Mouse (Mus musculus): ENCODE data around the gene Zfp316. TPM values are rescaled to one million over a fixed set of nuclear protein-coding genes. Genes with fewer than 3 reads are reported as not detected.

The Zfp316 gene
- polyA plus RNA-seq (2015; fragmentation: Nextera tagmentation; extraction: Ambion mirVana), result 5.8 and 6.1 TPM in 2 replicates

GRCm38 (mm10) chr5:143269363-143270150, at the start of gene Zfp316:
Gene Zfp316 (minus strand): TSS chr5:143270022.
- Histone ChIP-seq H3K9me3 (replicated peaks) (no peaks in the 10 kb centered on the region), H3K4me1 (peaks cover 26% of the 10 kb centered on the region), H3K4me3 (peak within 1 kb of the TSS; percentile 85), H3K4me2 (peak within 1 kb of the TSS; percentile 94), H3K36me3 (ENCODE audit: poor library complexity, severe bottlenecking) (peaks cover 3% of the 10 kb centered on the region), H3K27ac (peak within 1 kb of the TSS; percentile 74), H3K9ac (peak within 1 kb of the TSS; percentile 96), H3K27me3 (no peaks in the 10 kb centered on the region)
- peak; percentile 89 for ATAC-seq
- WGBS, result under 1% methylated on average over 47 of the region's 79 CpGs

- Histone ChIP-seq H3K27me3 (no peaks in the 10 kb centered on the region), H3K9ac (no peak overlapping the region), H3K36me3 (ENCODE audit: poor library complexity, severe bottlenecking) (peaks cover 74% of the 10 kb centered on the region), H3K27ac (no peak overlapping the region), H3K4me3 (no peak overlapping the region), H3K4me1 (peaks cover 18% of the 10 kb centered on the region), H3K4me2 (no peak overlapping the region), H3K9me3 (replicated peaks) (no peaks in the 10 kb centered on the region)
- 88% methylated on average over 8 of the region's 8 CpGs for WGBS
- no peak for ATAC-seq
Measured at GRCm38 (mm10) chr5:143317288-143317610, 47.4 kb upstream of the Zfp316 start.

DNA sequence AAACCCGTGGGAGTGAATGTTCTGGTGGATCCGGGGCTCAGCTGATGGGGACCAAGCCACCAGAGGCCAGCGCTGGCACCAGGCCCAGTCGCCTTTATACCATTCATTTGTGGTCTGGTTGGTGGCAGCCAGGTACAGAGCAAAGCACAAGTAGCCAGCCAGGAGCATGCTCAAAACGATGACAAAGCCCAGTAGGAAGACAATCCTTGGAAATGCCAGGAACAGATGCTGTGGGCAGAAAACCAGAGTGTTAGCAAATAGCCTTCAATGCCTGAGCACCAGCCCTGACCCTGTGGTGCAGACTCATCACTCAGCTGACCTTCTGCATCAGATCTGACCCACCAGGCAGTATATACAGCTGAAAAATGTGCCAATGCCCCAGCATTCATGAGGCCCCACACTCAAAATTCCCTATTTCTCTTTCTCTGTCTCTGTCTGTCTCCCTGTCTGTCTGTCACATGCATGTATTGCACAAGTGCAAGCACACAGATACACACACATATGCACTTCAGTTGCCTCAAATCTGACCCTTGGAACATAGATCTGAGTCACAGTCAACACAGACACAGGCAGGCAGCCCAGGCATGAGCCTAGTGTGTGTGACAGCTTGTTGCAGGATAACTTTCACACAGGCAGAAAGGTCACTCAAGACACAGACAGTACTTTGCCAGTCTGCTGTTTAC, 46.9 kb upstream of the Zfp316 start:
- no peak overlapping the region for H3K27ac ChIP-seq
- WGBS, result 87% methylated on average over 5 of the region's 5 CpGs
- peaks cover 74% of the 10 kb centered on the region for H3K36me3 ChIP-seq (ENCODE audit: poor library complexity, severe bottlenecking)
- no peak overlapping the region for H3K4me3 ChIP-seq
- peaks cover 21% of the 10 kb centered on the region for H3K4me1 ChIP-seq
- H3K27me3 ChIP-seq, result no peaks in the 10 kb centered on the region
- H3K4me2 ChIP-seq, result no peak overlapping the region
- no peak for ATAC-seq
- no peak overlapping the region for H3K9ac ChIP-seq
- no peaks in the 10 kb centered on the region for H3K9me3 ChIP-seq (replicated peaks)

DNA sequence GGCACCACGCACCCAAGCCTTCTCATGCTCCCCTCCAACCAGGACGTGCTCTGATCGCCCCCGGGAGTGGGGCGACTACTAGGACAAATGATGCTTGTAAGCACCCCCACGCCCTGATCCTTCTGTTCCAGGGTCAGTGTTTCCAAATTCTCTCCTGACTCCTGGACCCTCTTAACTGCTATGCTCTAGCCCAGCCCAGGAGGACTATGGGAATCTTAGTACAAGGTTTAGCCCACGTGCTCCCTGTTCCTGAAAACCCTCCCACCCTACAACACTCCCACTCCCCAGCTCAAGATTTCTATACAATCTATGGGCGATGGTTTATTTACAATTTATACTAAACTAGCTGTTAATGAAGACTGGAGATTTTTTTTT, 45.7 kb upstream of the Zfp316 start:
- H3K4me3 ChIP-seq, result peak overlapping the region; percentile 75
- no peak overlapping the region for H3K9ac ChIP-seq
- peak overlapping the region; percentile 91 for H3K4me2 ChIP-seq
- H3K27me3 ChIP-seq, result no peaks in the 10 kb centered on the region
- WGBS, result 12% methylated on average over 8 of the region's 8 CpGs
- peaks cover 75% of the 10 kb centered on the region for H3K36me3 ChIP-seq (ENCODE audit: poor library complexity, severe bottlenecking)
- H3K27ac ChIP-seq, result no peak overlapping the region; the same call in 1 of the 2 replicates
- H3K9me3 ChIP-seq (replicated peaks), result no peaks in the 10 kb centered on the region
- H3K4me1 ChIP-seq, result peaks cover 26% of the 10 kb centered on the region
- ATAC-seq, result no peak

- Histone ChIP-seq H3K27ac (peak within 1 kb of the TSS; percentile 96), H3K4me3 (peak within 1 kb of the TSS; percentile 75), H3K9ac (peak within 1 kb of the TSS; percentile 95), H3K9me3 (replicated peaks) (no peaks in the 10 kb centered on the region), H3K27me3 (no peaks in the 10 kb centered on the region), H3K4me1 (peaks cover 26% of the 10 kb centered on the region), H3K36me3 (ENCODE audit: poor library complexity, severe bottlenecking) (peaks cover 75% of the 10 kb centered on the region), H3K4me2 (peak within 1 kb of the TSS; percentile 91)
- under 1% methylated on average over 101 of the region's 101 CpGs for WGBS
- ATAC-seq, result peak; percentile 90
Measured at GRCm38 (mm10) chr5:143314730-143315513, 45.1 kb upstream of the Zfp316 start, which contains the start of gene E130309D02Rik. Gene E130309D02Rik (minus strand): TSS chr5:143315360.

DNA sequence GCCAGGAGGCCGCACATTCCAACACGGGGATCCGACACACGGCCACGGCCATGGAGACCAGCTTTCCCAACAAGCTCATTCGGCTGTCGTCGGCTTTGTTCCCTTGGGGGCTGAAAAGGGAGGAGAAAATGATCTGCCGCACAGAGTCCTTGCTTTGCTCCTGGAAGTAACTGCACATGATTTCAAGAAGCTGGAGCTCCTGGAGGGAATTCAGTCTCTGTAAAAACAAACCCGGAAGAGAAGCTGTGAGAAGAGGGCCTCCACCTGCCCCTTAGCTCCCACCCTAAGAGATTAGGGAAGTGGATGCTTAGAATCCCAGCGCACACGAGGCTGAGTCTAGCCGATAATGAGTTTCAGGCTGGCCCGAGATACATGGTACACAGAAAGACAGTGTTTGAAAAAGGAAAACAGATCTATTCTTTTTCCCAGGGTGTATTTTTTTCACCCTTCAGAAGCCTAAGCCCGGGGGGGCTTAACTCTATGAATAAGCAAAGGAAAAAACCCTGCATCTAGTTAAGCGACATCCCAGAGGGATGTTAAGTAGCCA, 44.4 kb upstream of the Zfp316 start:
- Histone ChIP-seq H3K9me3 (replicated peaks) (no peaks in the 10 kb centered on the region), H3K36me3 (ENCODE audit: poor library complexity, severe bottlenecking) (peaks cover 75% of the 10 kb centered on the region), H3K4me2 (peak overlapping the region; percentile 91), H3K27me3 (no peaks in the 10 kb centered on the region), H3K4me1 (peaks cover 28% of the 10 kb centered on the region), H3K9ac (peak overlapping the region; percentile 95), H3K4me3 (peak overlapping the region; percentile 75), H3K27ac (peak overlapping the region; percentile 96)
- ATAC-seq, result peak; percentile 16; the same call in 1 of the 2 replicates
- under 1% methylated on average over 16 of the region's 16 CpGs for WGBS

- H3K4me2 ChIP-seq, result no peak overlapping the region
- H3K27ac ChIP-seq, result no peak overlapping the region
- no peak for ATAC-seq
- no peaks in the 10 kb centered on the region for H3K9me3 ChIP-seq (replicated peaks)
- no peaks in the 10 kb centered on the region for H3K27me3 ChIP-seq
- H3K4me3 ChIP-seq, result 0 out of 2 replicates have a peak overlapping the region, but pooled peaks have one; percentile 7
- peaks cover 77% of the 10 kb centered on the region for H3K36me3 ChIP-seq (ENCODE audit: poor library complexity, severe bottlenecking)
- no peak overlapping the region for H3K9ac ChIP-seq
- H3K4me1 ChIP-seq, result peaks cover 33% of the 10 kb centered on the region
- 73% methylated on average over 8 of the region's 8 CpGs for WGBS
Measured at GRCm38 (mm10) chr5:143311886-143312285, 42.1 kb upstream of the Zfp316 start.

DNA sequence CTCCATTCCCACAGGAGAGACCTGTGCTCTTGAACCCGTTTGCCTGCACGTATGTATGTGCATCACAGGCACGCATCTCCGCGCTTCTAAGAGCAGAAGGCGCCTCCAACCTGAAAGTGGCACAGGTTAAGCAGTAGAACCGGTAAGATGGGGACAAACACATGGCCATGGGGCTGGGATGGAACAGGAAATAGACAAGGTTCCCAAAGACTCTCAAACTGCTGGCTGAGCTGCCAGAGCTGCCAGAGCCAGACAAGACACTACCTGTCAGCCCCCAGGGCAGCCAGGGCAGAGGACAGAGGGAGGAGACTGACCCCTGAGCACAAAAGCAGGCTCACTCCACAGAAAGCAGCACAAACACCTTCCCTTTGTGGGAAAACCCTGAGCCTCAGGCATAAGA, 40.1 kb upstream of the Zfp316 start:
- no peak overlapping the region for H3K4me2 ChIP-seq
- H3K9ac ChIP-seq, result peak overlapping the region; percentile 21; the same call in 1 of the 2 replicates
- no peaks in the 10 kb centered on the region for H3K27me3 ChIP-seq
- no peak overlapping the region for H3K4me3 ChIP-seq
- peaks cover 86% of the 10 kb centered on the region for H3K36me3 ChIP-seq (ENCODE audit: poor library complexity, severe bottlenecking)
- H3K27ac ChIP-seq, result no peak overlapping the region
- H3K4me1 ChIP-seq, result peaks cover 40% of the 10 kb centered on the region
- no peak for ATAC-seq
- H3K9me3 ChIP-seq (replicated peaks), result no peaks in the 10 kb centered on the region
- WGBS, result 94% methylated on average over 7 of the region's 7 CpGs

GRCm38 (mm10) chr5:143308825-143309224, 39.0 kb upstream of the Zfp316 start:
- Histone ChIP-seq H3K4me3 (no peak overlapping the region), H3K27ac (no peak overlapping the region), H3K27me3 (no peaks in the 10 kb centered on the region), H3K4me1 (peaks cover 37% of the 10 kb centered on the region), H3K9me3 (replicated peaks) (no peaks in the 10 kb centered on the region), H3K9ac (no peak overlapping the region), H3K4me2 (no peak overlapping the region), H3K36me3 (ENCODE audit: poor library complexity, severe bottlenecking) (peaks cover 95% of the 10 kb centered on the region)
- WGBS, result 94% methylated on average over 5 of the region's 5 CpGs
- no peak for ATAC-seq

- no peaks in the 10 kb centered on the region for H3K9me3 ChIP-seq (replicated peaks)
Measured at GRCm38 (mm10) chr5:143304251-143304650, 34.4 kb upstream of the Zfp316 start.

DNA sequence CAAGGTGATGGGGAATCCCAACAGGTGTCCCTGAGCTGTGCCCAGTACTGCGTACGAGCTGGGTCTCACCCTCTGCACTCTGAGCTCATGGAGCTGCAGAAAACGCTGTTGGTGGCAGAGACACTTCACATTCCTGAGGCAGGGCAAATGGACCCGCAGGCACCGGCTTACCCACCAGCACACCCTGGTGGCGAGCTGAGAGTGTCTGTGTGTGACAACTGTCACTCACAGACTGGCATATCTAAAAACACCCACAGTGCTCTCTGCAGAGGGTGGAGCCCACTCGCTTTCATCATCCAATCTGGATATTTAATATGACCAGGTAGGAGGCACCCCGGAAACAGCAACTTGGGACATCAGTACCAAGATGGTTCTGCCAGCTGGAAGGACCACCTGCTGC, 31.5 kb upstream of the Zfp316 start:
- Histone ChIP-seq H3K27me3 (no peaks in the 10 kb centered on the region), H3K4me1 (0 out of 2 replicates have a peak, but pooled peaks cover 5% of the 10 kb centered on the region), H3K9me3 (replicated peaks) (no peaks in the 10 kb centered on the region), H3K27ac (no peak overlapping the region), H3K4me3 (no peak overlapping the region), H3K4me2 (no peak overlapping the region), H3K36me3 (ENCODE audit: poor library complexity, severe bottlenecking) (peaks cover 86% of the 10 kb centered on the region), H3K9ac (no peak overlapping the region)
- 85% methylated on average over 8 of the region's 8 CpGs for WGBS
- ATAC-seq, result no peak

More at GRCm38 (mm10) chr5:143304251-143304650, 34.4 kb upstream of the Zfp316 start:
- Histone ChIP-seq H3K27me3 (no peaks in the 10 kb centered on the region), H3K27ac (no peak overlapping the region), H3K9ac (no peak overlapping the region), H3K4me3 (no peak overlapping the region), H3K36me3 (ENCODE audit: poor library complexity, severe bottlenecking) (peaks cover 98% of the 10 kb centered on the region), H3K4me1 (peaks cover 15% of the 10 kb centered on the region; the same call in 1 of the 2 replicates), H3K4me2 (no peak overlapping the region)
- no peak for ATAC-seq
- WGBS, result 98% methylated on average over 5 of the region's 7 CpGs

All from forebrain, embryonic 13.5 days (tissue).